Mouse (Mus musculus) kidney, embryonic 15.5 days (tissue): ENCODE data around the gene Ncor2. TPM values are rescaled to one million over a fixed set of nuclear protein-coding genes. Genes with fewer than 3 reads are reported as not detected.

Experiments
- ATAC-seq: fragments of 200-750 bp; cut with Nextera tagmentation; replicated peaks from 2 replicates; pipeline ENCODE4 v1.8.0; 2017; ENCODE audit warnings: moderate TSS enrichment; ENCODE audit not compliant: low FRiP score
- H3K27ac ChIP-seq: fragments of 300-500 bp; sonication (generic); 2 replicates; pipeline ENCODE4 v1.5.1; 2015; ENCODE audit warnings: mild to moderate bottlenecking, inconsistent platforms
- H3K27me3 ChIP-seq: fragments of 300-500 bp; sonication (generic); 2 replicates; pipeline ENCODE4 v1.6.1; 2015; ENCODE audit warnings: inconsistent platforms
- H3K36me3 ChIP-seq: fragments of 300-500 bp; sonication (generic); 2 replicates; pipeline ENCODE4 v1.6.1; 2015; ENCODE audit warnings: inconsistent platforms
- H3K4me1 ChIP-seq: fragments of 300-500 bp; sonication (generic); 2 replicates; pipeline ENCODE4 v1.6.1; 2015; ENCODE audit warnings: inconsistent platforms
- H3K4me2 ChIP-seq: fragments of 300-500 bp; sonication (generic); 2 replicates; pipeline ENCODE4 v1.6.1; 2015; ENCODE audit warnings: moderate library complexity, mild to moderate bottlenecking, inconsistent platforms
- H3K4me3 ChIP-seq: fragments of 300-500 bp; sonication (generic); replicated peaks from 2 replicates; pipeline ENCODE4 v1.5.1; 2015; ENCODE audit warnings: mild to moderate bottlenecking, inconsistent platforms
- H3K9ac ChIP-seq: fragments of 300-500 bp; sonication (generic); 2 replicates; pipeline ENCODE4 v1.6.1; 2015; ENCODE audit warnings: mild to moderate bottlenecking, inconsistent platforms
- H3K9me3 ChIP-seq: fragments of 300-500 bp; sonication (generic); replicated peaks from 2 replicates; pipeline ENCODE4 v1.6.1; 2016; ENCODE audit warnings: inconsistent platforms
- WGBS: fragments of 180-500 bp; shearing (Covaris S2); methylation state at CpG from one replicate; pipeline ENCODE4 v1.1.7; 2015; ENCODE audit warnings: mixed read lengths; 5-methylcytosine and 5-hydroxymethylcytosine counted together
- polyA plus RNA-seq: library from polyadenylated mRNA; unstranded; fragments of >200 nt; fragmentation: Nextera tagmentation; extraction: Ambion mirVana; gene quantifications from 2 replicates; pipeline ENCODE4 v1.2.1, GENCODE M21; 2015

The Ncor2 gene
- polyA plus RNA-seq, 1 experiment from 2014 or later, result 28.8 TPM

DNA sequence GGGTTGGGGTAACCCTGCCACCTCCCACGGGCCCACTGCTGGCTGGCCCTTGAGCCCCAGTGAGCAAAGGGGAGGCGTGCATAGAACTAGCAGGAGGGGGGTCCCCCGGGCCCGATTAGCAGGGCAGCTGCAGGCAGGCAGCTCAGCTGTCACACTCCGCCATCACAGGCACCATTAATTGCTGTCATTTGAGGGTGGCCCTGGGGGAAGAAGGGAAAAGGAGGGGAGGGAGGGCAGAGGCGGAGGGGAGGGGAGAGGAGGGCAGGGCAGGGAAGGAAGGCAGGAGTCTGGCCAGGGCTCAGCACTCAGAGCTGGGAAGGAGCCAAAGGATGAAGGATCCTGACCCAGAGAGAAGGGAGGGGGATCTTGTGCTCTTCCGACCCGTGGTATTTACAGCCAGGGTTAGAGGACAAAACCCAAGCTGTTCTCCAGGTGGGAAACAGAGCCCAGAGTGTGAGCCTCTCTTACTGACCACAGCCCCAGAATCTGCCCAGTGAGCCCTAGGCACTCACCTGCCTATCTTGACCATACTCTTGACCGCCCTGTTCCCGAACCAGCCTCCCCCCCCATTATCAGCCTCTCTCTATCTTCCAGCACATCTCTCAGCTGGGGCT lies 28.0 kb downstream of the Ncor2 start:
- Histone ChIP-seq H3K4me2 (peak overlapping the region; percentile 45), H3K27ac (peak overlapping the region; percentile 79), H3K4me3 (no peak overlapping the region), H3K4me1 (peaks cover 99% of the 10 kb centered on the region), H3K9me3 (no peaks in the 10 kb centered on the region), H3K36me3 (no peaks in the 10 kb centered on the region), H3K27me3 (no peaks in the 10 kb centered on the region), H3K9ac (peak overlapping the region; percentile 21; the same call in 1 of the 2 replicates)
- 11% methylated on average over 10 of the region's 10 CpGs for WGBS
- ATAC-seq, result peak; percentile 64

DNA sequence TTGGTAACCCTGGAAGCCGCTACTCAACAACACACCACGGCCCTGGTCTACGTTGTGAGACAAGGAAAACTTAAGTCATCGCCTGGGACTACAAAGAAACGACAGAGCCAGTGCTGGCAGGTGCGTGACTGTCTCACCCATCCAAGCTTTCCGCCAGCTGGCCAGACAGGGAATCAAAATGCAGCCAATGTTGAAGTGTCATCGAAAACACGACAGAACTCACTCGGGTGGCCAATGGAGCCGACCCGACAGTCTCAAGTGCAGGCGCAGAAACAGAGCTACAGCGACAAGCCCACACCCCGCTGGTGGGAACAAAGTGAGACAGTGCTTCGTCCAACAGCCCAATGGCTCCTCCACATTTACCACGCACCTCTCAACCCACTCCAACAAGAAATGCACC lies 29.9 kb downstream of the Ncor2 start:
- WGBS, result 73% methylated on average over 17 of the region's 17 CpGs
- Histone ChIP-seq H3K9me3 (no peaks in the 10 kb centered on the region), H3K4me1 (peaks cover 98% of the 10 kb centered on the region), H3K27me3 (no peaks in the 10 kb centered on the region), H3K36me3 (no peaks in the 10 kb centered on the region), H3K4me2 (no peak overlapping the region), H3K9ac (no peak overlapping the region), H3K4me3 (no peak overlapping the region), H3K27ac (peak overlapping the region; percentile 66)
- ATAC-seq, result no peak

DNA sequence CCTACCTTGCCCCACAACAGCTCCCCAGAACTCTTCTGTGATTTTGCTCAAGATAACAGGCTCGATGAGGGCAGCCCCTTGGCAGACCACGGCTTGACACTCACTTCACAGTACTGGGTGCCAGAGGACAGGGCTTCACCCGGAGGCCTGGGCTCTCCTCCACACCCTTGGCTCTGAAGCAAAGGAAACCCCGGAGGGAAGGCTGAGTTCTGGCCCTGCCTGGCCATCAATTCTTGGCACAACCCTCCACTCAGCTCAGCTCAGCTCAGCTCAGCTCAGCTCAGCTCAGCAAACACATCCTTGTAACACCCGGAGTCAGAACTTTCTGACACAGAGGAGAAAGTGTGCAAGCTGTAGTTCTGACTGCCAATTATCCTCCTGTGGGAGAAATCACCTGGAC lies 30.3 kb downstream of the Ncor2 start:
- Histone ChIP-seq H3K27ac (peak overlapping the region; percentile 66), H3K36me3 (no peaks in the 10 kb centered on the region), H3K4me1 (peaks cover 96% of the 10 kb centered on the region), H3K4me3 (no peak overlapping the region), H3K9me3 (no peaks in the 10 kb centered on the region), H3K4me2 (0 out of 2 replicates have a peak overlapping the region, but pooled peaks have one; percentile 2), H3K27me3 (no peaks in the 10 kb centered on the region), H3K9ac (0 out of 2 replicates have a peak overlapping the region, but pooled peaks have one; percentile 21)
- ATAC-seq, result no peak
- WGBS, result 19% methylated on average over 5 of the region's 5 CpGs

DNA sequence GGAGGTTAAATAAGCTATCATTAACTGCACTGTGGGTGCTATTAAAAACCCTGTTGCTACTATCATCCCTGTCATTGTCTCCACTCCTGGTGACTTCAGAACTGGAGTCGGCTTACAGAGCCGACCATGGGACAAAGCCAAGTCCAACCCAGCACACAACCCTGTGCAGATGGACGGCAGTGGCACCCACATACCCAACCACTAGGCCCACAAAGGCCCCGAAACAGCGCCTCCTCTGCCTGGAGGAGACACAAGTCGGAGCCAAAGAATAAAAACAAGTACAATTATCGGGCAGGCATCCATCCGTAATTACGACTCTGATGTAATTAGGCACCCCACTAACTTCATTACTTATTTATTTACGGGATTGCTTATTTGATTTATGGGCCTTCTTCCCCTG lies 30.8 kb downstream of the Ncor2 start:
- Histone ChIP-seq H3K9me3 (no peaks in the 10 kb centered on the region), H3K9ac (0 out of 2 replicates have a peak overlapping the region, but pooled peaks have one; percentile 21), H3K4me1 (peaks cover 96% of the 10 kb centered on the region), H3K36me3 (no peaks in the 10 kb centered on the region), H3K4me2 (no peak overlapping the region), H3K4me3 (no peak overlapping the region), H3K27me3 (no peaks in the 10 kb centered on the region), H3K27ac (peak overlapping the region; percentile 66; the same call in 1 of the 2 replicates)
- 37% methylated on average over 10 of the region's 10 CpGs for WGBS
- ATAC-seq, result no peak

DNA sequence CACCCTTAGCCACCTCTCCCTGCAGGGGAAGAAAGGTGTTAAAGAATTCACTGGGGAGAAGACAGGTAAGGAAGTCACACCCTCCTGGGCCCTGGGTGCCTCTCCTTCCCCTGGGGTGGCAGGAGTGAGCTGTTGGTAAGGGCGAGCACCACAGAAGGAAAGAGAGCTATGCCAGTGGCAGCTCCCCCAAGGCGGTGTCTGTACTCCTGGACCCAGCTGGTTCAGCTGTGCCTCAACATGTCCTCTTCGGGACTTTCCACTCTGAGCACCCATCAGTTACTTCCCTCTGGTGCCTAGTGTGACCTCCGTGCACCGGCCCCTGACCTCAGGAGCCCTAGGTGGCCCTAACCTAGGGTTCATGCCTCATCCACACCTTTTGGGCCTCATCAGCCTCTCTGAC lies 31.9 kb downstream of the Ncor2 start:
- ATAC-seq, result no peak
- no peak overlapping the region for H3K4me2 ChIP-seq
- H3K4me1 ChIP-seq, result peaks cover 96% of the 10 kb centered on the region
- whole genome bisulfite sequencing, result 82% methylated on average over 5 of the region's 5 CpGs
- H3K4me3 ChIP-seq, result no peak overlapping the region
- no peaks in the 10 kb centered on the region for H3K27me3 ChIP-seq
- H3K9ac ChIP-seq, result no peak overlapping the region
- H3K27ac ChIP-seq, result no peak overlapping the region
- no peaks in the 10 kb centered on the region for H3K36me3 ChIP-seq
- H3K9me3 ChIP-seq, result no peaks in the 10 kb centered on the region

DNA sequence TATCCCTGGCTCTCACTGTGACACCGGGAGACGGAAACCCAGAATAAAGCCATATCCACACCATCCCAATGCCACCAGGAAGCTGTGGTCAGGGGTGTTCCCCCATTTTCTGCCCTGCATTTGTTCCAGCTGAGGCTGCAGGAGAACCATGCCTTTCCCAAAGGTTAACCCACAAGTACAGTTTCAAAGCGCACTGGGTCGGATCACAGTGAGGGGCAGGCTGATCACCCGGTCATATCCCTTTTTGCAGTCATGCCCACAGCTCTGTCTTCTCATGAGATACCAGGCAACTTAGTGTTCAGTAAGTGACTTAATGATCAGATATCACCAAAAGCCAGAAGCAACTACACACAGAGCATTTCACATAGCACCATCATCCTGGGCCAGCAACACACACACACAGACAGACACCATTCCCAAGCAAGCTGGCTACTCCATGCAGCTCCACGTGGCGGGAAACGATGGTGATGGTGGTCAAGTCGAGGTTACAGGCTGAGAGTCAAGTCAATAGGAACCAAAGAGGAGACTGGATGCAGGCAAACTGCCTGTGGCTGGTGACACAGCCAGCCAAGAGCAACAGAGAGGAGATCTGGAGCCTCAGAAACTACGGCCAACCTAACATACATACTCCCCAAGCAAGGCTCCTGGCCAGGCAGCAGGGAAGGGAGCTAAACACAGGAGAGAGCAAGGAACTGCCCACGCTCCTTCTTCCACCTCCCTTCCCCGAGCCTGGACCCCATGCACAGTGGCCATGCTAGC lies 35.7 kb downstream of the Ncor2 start:
- Histone ChIP-seq H3K36me3 (no peaks in the 10 kb centered on the region), H3K27ac (0 out of 2 replicates have a peak overlapping the region, but pooled peaks have one; percentile 97), H3K27me3 (no peaks in the 10 kb centered on the region), H3K4me1 (peaks cover 97% of the 10 kb centered on the region), H3K9me3 (no peaks in the 10 kb centered on the region), H3K4me3 (no peak overlapping the region), H3K9ac (no peak overlapping the region), H3K4me2 (no peak overlapping the region)
- 77% methylated on average over 12 of the region's 12 CpGs for WGBS
- no peak for ATAC-seq

DNA sequence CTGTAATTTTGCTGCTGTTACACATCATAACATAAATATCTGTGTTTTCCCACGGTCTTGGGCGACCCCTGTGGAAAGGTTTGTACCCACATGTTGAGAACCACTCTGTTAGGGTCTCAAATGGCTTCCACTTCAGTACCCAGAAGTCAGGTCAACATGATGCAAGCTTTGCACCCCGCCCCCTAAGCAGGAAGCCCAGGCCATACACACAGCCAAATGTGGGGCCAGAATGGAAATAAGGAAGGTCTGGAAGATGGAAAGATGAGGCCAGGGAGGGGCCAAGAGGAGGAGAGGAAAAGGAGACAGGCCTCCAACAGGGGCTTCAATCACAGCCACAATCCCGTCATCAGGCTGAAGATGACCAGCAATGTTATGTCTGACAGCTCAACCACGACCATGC lies 37.1 kb downstream of the Ncor2 start:
- Histone ChIP-seq H3K27ac (peak overlapping the region; percentile 97), H3K27me3 (no peaks in the 10 kb centered on the region), H3K9ac (no peak overlapping the region), H3K4me3 (no peak overlapping the region), H3K4me2 (peak overlapping the region; percentile 58), H3K36me3 (no peaks in the 10 kb centered on the region), H3K9me3 (no peaks in the 10 kb centered on the region), H3K4me1 (peaks cover 97% of the 10 kb centered on the region)
- 45% methylated on average over 5 of the region's 5 CpGs for WGBS
- ATAC-seq, result no peak

DNA sequence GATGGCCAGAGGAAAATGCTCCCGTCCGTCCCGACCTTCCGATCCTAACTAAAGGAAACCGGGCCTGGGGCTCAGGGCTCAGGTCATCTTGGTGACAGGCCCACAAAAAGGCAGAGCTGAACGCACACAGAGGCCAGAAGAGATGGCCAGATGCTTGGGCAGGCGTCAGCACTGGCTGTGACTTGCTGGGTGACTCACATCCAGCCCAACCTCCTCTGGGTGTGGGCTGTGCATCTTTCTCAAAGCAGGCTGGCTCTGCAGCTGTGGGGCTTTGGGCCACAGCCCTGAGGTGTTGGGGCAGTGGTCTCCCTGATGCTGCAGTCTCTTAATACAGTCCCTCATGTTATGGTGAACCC lies 37.5 kb downstream of the Ncor2 start:
- Histone ChIP-seq H3K9me3 (no peaks in the 10 kb centered on the region), H3K36me3 (no peaks in the 10 kb centered on the region), H3K4me2 (peak overlapping the region; percentile 58), H3K27ac (peak overlapping the region; percentile 97), H3K27me3 (no peaks in the 10 kb centered on the region), H3K4me1 (peaks cover 97% of the 10 kb centered on the region), H3K4me3 (peak overlapping the region; percentile 34), H3K9ac (0 out of 2 replicates have a peak overlapping the region, but pooled peaks have one; percentile 29)
- WGBS, result under 1% methylated on average over 7 of the region's 7 CpGs
- ATAC-seq, result peak; percentile 61

DNA sequence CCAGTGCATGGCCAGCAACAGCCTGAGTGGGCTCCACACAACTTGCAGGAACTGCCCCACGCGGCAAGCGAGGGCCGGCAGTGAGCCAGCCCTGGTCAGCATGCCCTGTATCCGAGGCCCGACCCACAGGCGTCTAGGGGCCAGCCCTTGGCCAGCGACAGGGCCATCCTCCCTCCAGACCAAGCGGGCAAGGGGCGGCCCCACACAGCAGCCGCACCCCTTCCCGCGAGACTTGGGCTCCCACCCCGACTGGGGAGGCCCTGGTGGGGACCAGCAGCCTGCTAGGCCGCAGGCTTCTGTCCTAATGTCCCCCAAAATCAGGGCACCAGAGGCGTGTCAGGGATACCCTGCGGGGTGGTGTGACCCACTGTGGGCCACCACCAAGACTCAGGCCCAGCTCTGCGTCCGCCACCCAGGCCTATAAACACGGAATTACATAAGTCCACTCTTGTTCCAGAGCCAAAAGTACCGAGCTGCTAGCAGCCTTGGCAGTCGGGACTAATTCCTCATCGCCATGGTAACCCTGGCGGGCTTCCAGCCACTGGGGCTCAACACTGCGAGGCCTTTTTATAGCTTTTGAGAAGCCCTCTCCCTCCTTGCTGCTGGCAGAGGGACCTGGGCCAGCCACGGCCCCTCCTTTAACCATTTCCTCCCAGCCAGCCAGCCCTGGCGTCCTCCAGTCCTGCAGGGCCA lies 38.0 kb downstream of the Ncor2 start:
- peak; percentile 89 for ATAC-seq
- WGBS, result 4% methylated on average over 27 of the region's 27 CpGs
- H3K27me3 ChIP-seq, result no peaks in the 10 kb centered on the region

DNA sequence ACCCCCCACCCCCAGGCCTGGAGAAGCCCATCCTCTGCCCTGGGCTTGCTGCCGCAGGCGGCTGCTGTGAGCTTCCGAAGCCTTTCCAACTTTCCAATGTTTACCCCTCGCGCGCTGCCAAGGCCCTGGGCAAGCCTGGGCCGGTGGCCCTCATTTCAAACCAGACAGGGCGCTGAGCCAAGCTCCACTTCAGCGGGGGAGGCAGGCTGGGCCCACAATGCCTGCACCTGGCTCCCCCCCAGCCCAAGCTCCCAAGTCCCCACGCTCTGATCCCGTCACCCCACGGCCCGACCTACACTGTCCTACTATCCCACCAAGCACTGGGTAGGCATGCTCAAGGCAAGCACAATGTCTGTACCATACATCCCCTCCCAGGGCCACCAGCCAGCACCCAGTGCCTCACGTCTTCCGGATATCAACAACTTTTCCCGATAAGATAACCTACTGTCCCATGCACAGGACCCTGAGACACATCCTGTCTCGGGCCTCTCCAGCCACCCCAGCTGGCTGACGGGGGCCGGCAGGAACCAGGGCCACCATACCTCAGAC lies 38.8 kb downstream of the Ncor2 start:
- Histone ChIP-seq H3K9me3 (no peaks in the 10 kb centered on the region), H3K4me1 (peaks cover 91% of the 10 kb centered on the region), H3K36me3 (no peaks in the 10 kb centered on the region), H3K4me2 (peak overlapping the region; percentile 58), H3K27me3 (no peaks in the 10 kb centered on the region), H3K27ac (peak overlapping the region; percentile 97), H3K9ac (peak overlapping the region; percentile 35), H3K4me3 (peak overlapping the region; percentile 34)
- WGBS, result 42% methylated on average over 19 of the region's 19 CpGs
- ATAC-seq, result peak; percentile 9; the same call in 1 of the 2 replicates

More for the DNA sequence above, 38.0 kb downstream of the Ncor2 start:
- Histone ChIP-seq H3K9me3 (no peaks in the 10 kb centered on the region), H3K27ac (peak overlapping the region; percentile 97), H3K9ac (peak overlapping the region; percentile 35), H3K36me3 (no peaks in the 10 kb centered on the region), H3K4me2 (peak overlapping the region; percentile 58), H3K4me1 (peaks cover 97% of the 10 kb centered on the region), H3K4me3 (peak overlapping the region; percentile 34)

DNA sequence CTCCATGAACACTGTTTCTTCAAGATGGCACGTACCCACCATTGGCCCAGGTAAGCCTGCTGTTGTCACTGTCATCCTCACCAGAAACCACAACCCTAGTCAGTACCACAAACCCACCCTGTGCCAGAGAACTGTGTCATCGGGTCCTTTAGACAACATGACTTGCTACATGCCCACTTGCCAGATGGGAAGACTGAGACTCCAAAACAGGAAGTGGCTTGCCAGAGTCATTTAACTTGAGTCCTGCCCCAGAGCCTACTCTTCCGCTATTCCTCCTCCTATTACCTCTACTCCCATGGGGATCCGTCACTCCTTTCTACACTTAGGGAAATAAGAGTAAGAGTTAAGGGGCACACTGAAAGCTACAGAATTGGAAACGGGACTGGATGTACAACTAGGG lies 39.4 kb downstream of the Ncor2 start:
- peak overlapping the region; percentile 34 for H3K4me3 ChIP-seq
- no peaks in the 10 kb centered on the region for H3K36me3 ChIP-seq
- H3K4me1 ChIP-seq, result peaks cover 93% of the 10 kb centered on the region
- H3K27me3 ChIP-seq, result no peaks in the 10 kb centered on the region
- ATAC-seq, result no peak
- H3K4me2 ChIP-seq, result peak overlapping the region; percentile 58
- peak overlapping the region; percentile 35; the same call in 1 of the 2 replicates for H3K9ac ChIP-seq
- H3K27ac ChIP-seq, result peak overlapping the region; percentile 97
- WGBS, result 78% methylated on average over 5 of the region's 5 CpGs
- H3K9me3 ChIP-seq, result no peaks in the 10 kb centered on the region
